Mouse (Mus musculus) forebrain, embryonic 15.5 days (tissue): ENCODE data around the gene Brd2. TPM values are rescaled to one million over a fixed set of nuclear protein-coding genes. Genes with fewer than 3 reads are reported as not detected.

Experiments
- ATAC-seq: fragments of 200-750 bp; cut with Nextera tagmentation; replicated peaks from 2 replicates; pipeline ENCODE4 v1.8.0; 2017; ENCODE audit warnings: mild to moderate bottlenecking, moderate TSS enrichment, moderate library complexity
- H3K27ac ChIP-seq: fragments of 300-500 bp; sonication (generic); replicated peaks from 2 replicates; pipeline ENCODE4 v1.5.1; 2015; ENCODE audit warnings: mild to moderate bottlenecking, inconsistent platforms
- H3K27me3 ChIP-seq: fragments of 300-500 bp; sonication (generic); 2 replicates; pipeline ENCODE4 v1.6.1; 2015; ENCODE audit warnings: inconsistent platforms
- H3K36me3 ChIP-seq: fragments of 300-500 bp; sonication (generic); 2 replicates; pipeline ENCODE4 v1.6.1; 2015; ENCODE audit warnings: mild to moderate bottlenecking, inconsistent platforms
- H3K4me1 ChIP-seq: fragments of 300-500 bp; sonication (generic); 2 replicates; pipeline ENCODE4 v1.6.1; 2015; ENCODE audit warnings: inconsistent platforms
- H3K4me2 ChIP-seq: fragments of 300-500 bp; sonication (generic); replicated peaks from 2 replicates; pipeline ENCODE4 v1.6.1; 2015; ENCODE audit warnings: mild to moderate bottlenecking, inconsistent platforms
- H3K4me3 ChIP-seq: fragments of 300-500 bp; sonication (generic); 2 replicates; pipeline ENCODE4 v1.5.1; 2015; ENCODE audit warnings: mild to moderate bottlenecking, inconsistent platforms
- H3K9ac ChIP-seq: fragments of 300-500 bp; sonication (generic); replicated peaks from 2 replicates; pipeline ENCODE4 v1.6.1; 2015; ENCODE audit warnings: mild to moderate bottlenecking, inconsistent platforms
- H3K9me3 ChIP-seq: fragments of 300-500 bp; sonication (generic); 2 replicates; pipeline ENCODE4 v1.6.1; 2016; ENCODE audit warnings: inconsistent platforms
- WGBS: fragments of 180-500 bp; shearing (Covaris S2); methylation state at CpG from one replicate; pipeline ENCODE4 v1.1.7; 2015; ENCODE audit warnings: mixed read lengths; 5-methylcytosine and 5-hydroxymethylcytosine counted together
- polyA plus RNA-seq: library from polyadenylated mRNA; unstranded; fragments of >200 nt; fragmentation: Nextera tagmentation; extraction: Ambion mirVana; gene quantifications from 2 replicates; pipeline ENCODE4 v1.2.1, GENCODE M21; 2015

Gene Brd2
- polyA plus RNA-seq, 1 experiment from 2014 or later, result 133 TPM

DNA sequence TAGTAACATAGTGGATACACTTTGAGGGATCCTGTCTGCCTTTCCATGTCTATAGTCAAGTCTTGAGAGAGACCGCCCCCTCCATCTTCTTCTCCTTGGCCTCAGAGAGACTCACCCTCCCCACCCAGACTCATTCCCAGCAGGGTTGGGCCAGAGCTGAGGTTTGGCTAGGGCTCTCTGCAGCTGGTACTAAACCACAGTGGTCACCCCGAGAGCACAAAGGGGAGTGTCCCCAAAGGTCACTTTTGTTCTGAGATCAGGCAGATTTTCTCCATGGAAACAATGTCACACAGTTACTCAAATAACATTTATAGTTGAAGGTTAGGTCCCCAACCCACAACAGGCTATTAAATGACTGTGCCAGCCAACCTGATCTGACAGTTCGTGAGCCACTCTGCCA lies 53.6 kb downstream of the Brd2 start:
- no peaks in the 10 kb centered on the region for H3K4me1 ChIP-seq
- no peak for ATAC-seq
- WGBS, result 45% methylated on average over 3 of the region's 3 CpGs

More for the DNA sequence above, 53.6 kb downstream of the Brd2 start:
- Histone ChIP-seq H3K36me3 (no peaks in the 10 kb centered on the region), H3K9me3 (no peaks in the 10 kb centered on the region), H3K4me3 (no peak overlapping the region), H3K9ac (no peak overlapping the region), H3K27me3 (no peaks in the 10 kb centered on the region), H3K27ac (no peak overlapping the region), H3K4me2 (no peak overlapping the region)

Other genes with a start within 250 kb of the Brd2 start
- not detected in 2 replicates for gene Gm7029, start 248.8 kb downstream of the Brd2 start, polyA plus RNA-seq
- gene Kifc1, start 232.0 kb downstream of the Brd2 start, polyA plus RNA-seq, result 3.3 and 4.3 TPM in 2 replicates
- gene Platr17, start 217.5 kb downstream of the Brd2 start, polyA plus RNA-seq, result 0.32 and 0.80 TPM in 2 replicates
- gene Daxx, start 213.2 kb downstream of the Brd2 start, polyA plus RNA-seq, result 61.5 and 63.5 TPM in 2 replicates
- gene Tapbp, start 206.7 kb downstream of the Brd2 start, polyA plus RNA-seq, result 18.2 and 18.4 TPM in 2 replicates
- gene Zbtb22, start 206.7 kb downstream of the Brd2 start, polyA plus RNA-seq, result 18.7 and 19.5 TPM in 2 replicates
- gene Rgl2, start 193.1 kb downstream of the Brd2 start, polyA plus RNA-seq, result 46.6 and 47.2 TPM in 2 replicates
- 198 and 212 TPM in 2 replicates for gene Pfdn6, start 182.3 kb downstream of the Brd2 start, polyA plus RNA-seq
- 31.0 and 33.4 TPM in 2 replicates for gene Wdr46, start 182.0 kb downstream of the Brd2 start, polyA plus RNA-seq
- gene B3galt4, start 171.1 kb downstream of the Brd2 start, polyA plus RNA-seq, result 10.1 and 10.4 TPM in 2 replicates
- gene Vps52, start 166.8 kb downstream of the Brd2 start, polyA plus RNA-seq, result 75.8 and 79.7 TPM in 2 replicates
- 864 and 971 TPM in 2 replicates for gene Rps18, start 166.6 kb downstream of the Brd2 start, polyA plus RNA-seq
- gene H2-K1, start 122.3 kb downstream of the Brd2 start, polyA plus RNA-seq, result 8.1 and 13.0 TPM in 2 replicates
- gene Ring1, start 98.0 kb downstream of the Brd2 start, polyA plus RNA-seq, result 21.9 and 22.9 TPM in 2 replicates
- gene H2-Ke6, start 94.6 kb downstream of the Brd2 start, polyA plus RNA-seq, result 64.4 and 74.3 TPM in 2 replicates
- 148 and 156 TPM in 2 replicates for gene Slc39a7, start 91.0 kb downstream of the Brd2 start, polyA plus RNA-seq
- 58.2 and 64.5 TPM in 2 replicates for gene Rxrb, start 90.8 kb downstream of the Brd2 start, polyA plus RNA-seq
- 2.0 and 2.1 TPM in 2 replicates for gene Col11a2, start 83.2 kb downstream of the Brd2 start, polyA plus RNA-seq
- 0.15 TPM in 1 of 2 replicates, not detected in the other for gene H2-Oa, start 30.3 kb downstream of the Brd2 start, polyA plus RNA-seq
- 12.9 and 13.0 TPM in 2 replicates for gene H2-DMa, start 3.1 kb downstream of the Brd2 start, polyA plus RNA-seq
- 1.0 and 1.4 TPM in 2 replicates for gene H2-DMb2, start 20.7 kb upstream of the Brd2 start, polyA plus RNA-seq
- gene H2-DMb1, start 30.4 kb upstream of the Brd2 start, polyA plus RNA-seq, result 0.88 and 0.91 TPM in 2 replicates
- gene Tap1, start 64.9 kb upstream of the Brd2 start, polyA plus RNA-seq, result 1.5 and 1.6 TPM in 2 replicates
- gene Psmb9, start 65.1 kb upstream of the Brd2 start, polyA plus RNA-seq, result 0.73 and 1.1 TPM in 2 replicates
- 2.3 and 2.6 TPM in 2 replicates for gene Psmb8, start 75.1 kb upstream of the Brd2 start, polyA plus RNA-seq
- 1.3 and 1.7 TPM in 2 replicates for gene Tap2, start 80.9 kb upstream of the Brd2 start, polyA plus RNA-seq
- gene H2-Ob, start 116.3 kb upstream of the Brd2 start, polyA plus RNA-seq, result 0.20 TPM in 1 of 2 replicates, not detected in the other
- 0.86 and 1.2 TPM in 2 replicates for gene H2-Ab1, start 135.1 kb upstream of the Brd2 start, polyA plus RNA-seq
- 0.23 TPM in 1 of 2 replicates, not detected in the other for gene H2-Aa, start 165.2 kb upstream of the Brd2 start, polyA plus RNA-seq
- 1.1 and 1.6 TPM in 2 replicates for gene H2-Eb1, start 183.2 kb upstream of the Brd2 start, polyA plus RNA-seq
- 0.14 TPM in 1 of 2 replicates, not detected in the other for gene H2-Eb2, start 203.0 kb upstream of the Brd2 start, polyA plus RNA-seq
- 0.06 TPM in 1 of 2 replicates, not detected in the other for gene Btnl2, start 232.2 kb upstream of the Brd2 start, polyA plus RNA-seq